Mouse (Mus musculus): ENCODE data around the gene Crygb. TPM values are rescaled to one million over a fixed set of nuclear protein-coding genes. Genes with fewer than 3 reads are reported as not detected.

Gene Crygb
- polyA plus RNA-seq, 1 experiment from 2014 or later, result not detected

DNA sequence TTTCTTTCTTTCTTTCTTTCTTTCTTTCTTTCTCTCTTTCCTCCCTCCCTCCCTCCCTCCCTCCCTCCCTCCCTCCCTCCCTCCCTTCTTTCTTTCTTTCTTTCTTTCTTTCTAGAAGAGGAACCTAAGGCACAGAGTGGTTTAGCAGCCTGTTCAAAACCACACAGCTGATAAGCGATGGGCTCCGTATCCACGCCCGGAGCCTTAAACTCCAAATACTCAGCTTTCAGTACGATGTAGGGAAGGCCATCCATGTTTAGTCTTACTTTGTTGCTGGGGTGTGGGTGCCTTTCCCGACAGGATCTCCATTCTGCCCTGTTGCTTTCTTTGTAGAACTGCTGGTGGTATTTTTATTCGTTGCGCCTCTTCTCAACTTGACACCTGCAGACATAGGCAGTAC is 27.1 kb upstream of the Crygb start:
- no peak for ATAC-seq
- no peak overlapping the region for H3K9ac ChIP-seq (replicated peaks)
- H3K36me3 ChIP-seq (replicated peaks; ENCODE audit: insufficient read depth, low read length), result no peaks in the 10 kb centered on the region
- no peaks in the 10 kb centered on the region for H3K27me3 ChIP-seq (ENCODE audit: insufficient read depth, low read length)
- DNase-seq, result no peak
- no peak overlapping the region for H3K4me2 ChIP-seq (ENCODE audit: low read depth, low read length)
- WGBS (ENCODE audit: insufficient replicate concordance), result 70% methylated on average over 8 of the region's 8 CpGs
- TF ChIP-seq CTCF (IDR thresholded peaks at IDR 0.05; ENCODE audit: low read depth) (no peak), EP300 (IDR thresholded peaks at IDR 0.05; ENCODE audit: low read depth) (no peak)
- H3K27ac ChIP-seq (ENCODE audit: low read depth), result no peak overlapping the region
- H3K9me3 ChIP-seq (ENCODE audit: low read length), result no peaks in the 10 kb centered on the region
- no peak overlapping the region for H3K4me3 ChIP-seq (ENCODE audit: low read depth, low read length)
- H3K4me1 ChIP-seq (ENCODE audit: insufficient read depth), result peaks cover 2% of the 10 kb centered on the region; the same call in 1 of the 2 replicates

DNA sequence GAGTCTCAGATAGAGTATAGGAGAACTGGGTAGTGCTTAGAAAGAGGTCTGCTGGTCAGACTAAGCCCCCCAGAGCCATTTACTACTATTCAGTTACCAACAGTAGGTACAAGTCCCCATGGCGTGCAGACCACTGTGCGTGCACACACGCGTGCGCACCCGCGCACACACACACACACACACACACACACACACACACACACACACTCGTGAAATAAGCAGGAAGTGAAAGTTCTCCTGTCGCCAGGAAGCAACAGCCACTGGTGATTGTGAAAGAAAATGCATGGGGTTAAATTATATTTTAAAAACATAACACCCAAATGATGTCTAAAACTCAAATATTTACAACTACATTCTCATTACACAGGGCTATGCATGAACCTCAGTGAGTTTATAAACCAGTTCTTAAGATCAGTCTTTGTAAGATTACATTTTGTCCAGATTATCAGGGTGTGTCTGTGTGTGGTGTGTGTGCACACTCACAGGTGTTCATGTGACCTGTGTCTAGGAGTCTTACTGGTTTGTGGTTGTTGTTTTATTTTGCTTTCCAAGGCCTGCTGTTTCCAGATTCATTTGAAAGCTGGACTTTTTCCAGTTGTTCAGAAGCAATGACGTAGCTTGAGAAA is 25.7 kb upstream of the Crygb start:
- ATAC-seq (no peak), DNase-seq (peak; percentile 30)
- H3K9ac ChIP-seq (replicated peaks), result no peak overlapping the region
- TF ChIP-seq CTCF (IDR thresholded peaks at IDR 0.05; ENCODE audit: low read depth) (no peak), EP300 (IDR thresholded peaks at IDR 0.05; ENCODE audit: low read depth) (no peak)
- H3K27ac ChIP-seq (ENCODE audit: low read depth), result no peak overlapping the region
- no peak overlapping the region for H3K4me2 ChIP-seq (ENCODE audit: low read depth, low read length)
- H3K27me3 ChIP-seq (ENCODE audit: insufficient read depth, low read length), result no peaks in the 10 kb centered on the region
- H3K9me3 ChIP-seq (ENCODE audit: low read length), result no peaks in the 10 kb centered on the region
- peaks cover 1% of the 10 kb centered on the region; the same call in 1 of the 2 replicates for H3K4me1 ChIP-seq (ENCODE audit: insufficient read depth)
- H3K4me3 ChIP-seq (ENCODE audit: low read depth, low read length), result no peak overlapping the region
- WGBS (ENCODE audit: insufficient replicate concordance), result 75% methylated on average over 10 of the region's 10 CpGs
- H3K36me3 ChIP-seq (replicated peaks; ENCODE audit: insufficient read depth, low read length), result no peaks in the 10 kb centered on the region

DNA sequence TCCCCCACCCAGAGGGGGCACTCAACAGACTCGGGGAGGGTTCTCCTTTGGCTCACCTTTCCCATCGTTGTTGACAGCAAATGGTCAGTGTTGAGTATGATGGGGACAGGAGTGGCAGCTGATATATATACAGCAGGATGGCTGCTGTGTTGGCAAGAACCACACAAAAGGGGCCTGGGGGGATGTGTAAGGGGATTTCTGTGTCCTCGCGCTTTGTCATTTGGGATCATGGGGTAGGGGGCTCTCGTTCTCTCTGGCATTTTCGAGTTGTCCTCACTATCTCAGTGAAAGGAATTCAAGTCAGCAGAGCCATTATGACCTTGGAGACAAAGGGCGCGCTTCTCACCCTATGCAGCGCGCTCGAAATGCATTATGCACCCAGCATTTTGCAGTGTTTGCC is 21.2 kb upstream of the Crygb start, which contains the start of gene Cryga:
TSS of gene Cryga (minus strand) at position 101 of the 400 bp plus-strand sequence.
- no peak within 1 kb of the TSS for H3K4me3 ChIP-seq (ENCODE audit: low read depth, low read length)
- H3K4me2 ChIP-seq (ENCODE audit: low read depth, low read length), result no peak within 1 kb of the TSS
- no peaks in the 10 kb centered on the region for H3K4me1 ChIP-seq (ENCODE audit: insufficient read depth)
- no peaks in the 10 kb centered on the region for H3K27me3 ChIP-seq (ENCODE audit: insufficient read depth, low read length)
- TF ChIP-seq CTCF (IDR thresholded peaks at IDR 0.05; ENCODE audit: low read depth), result no peak
- TF ChIP-seq EP300 (IDR thresholded peaks at IDR 0.05; ENCODE audit: low read depth), result no peak
- DNase-seq, result no peak
- no peak within 1 kb of the TSS for H3K9ac ChIP-seq (replicated peaks)
- no peak for ATAC-seq
- WGBS (ENCODE audit: insufficient replicate concordance), result 82% methylated on average over 11 of the region's 11 CpGs
- no peaks in the 10 kb centered on the region for H3K36me3 ChIP-seq (replicated peaks; ENCODE audit: insufficient read depth, low read length)
- H3K27ac ChIP-seq (ENCODE audit: low read depth), result no peak within 1 kb of the TSS
- H3K9me3 ChIP-seq (ENCODE audit: low read length), result no peaks in the 10 kb centered on the region

DNA sequence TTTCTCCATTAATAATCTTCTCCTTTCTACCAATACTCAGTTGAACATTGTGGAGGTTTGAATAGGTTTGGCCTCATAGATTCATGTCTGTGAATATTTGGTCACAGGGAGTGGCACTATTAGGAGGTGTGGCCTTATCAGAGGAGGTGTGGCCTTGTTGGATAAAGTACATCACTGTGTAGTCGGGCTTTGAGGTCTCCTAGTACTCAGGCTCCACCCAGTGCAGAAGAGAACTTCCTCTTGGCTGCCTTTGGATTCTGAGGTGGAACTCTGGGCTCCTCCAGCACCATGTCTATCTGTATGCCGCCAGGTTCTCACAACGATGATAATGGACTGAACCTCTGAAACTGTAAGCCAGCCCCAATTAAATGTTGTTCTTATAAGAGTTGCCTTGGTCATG is 14.9 kb upstream of the Crygb start:
- Histone ChIP-seq H3K9me3 (ENCODE audit: low read length) (no peaks in the 10 kb centered on the region), H3K9ac (replicated peaks) (no peak overlapping the region), H3K4me3 (ENCODE audit: low read depth, low read length) (no peak overlapping the region), H3K4me1 (ENCODE audit: insufficient read depth) (no peaks in the 10 kb centered on the region), H3K36me3 (replicated peaks; ENCODE audit: insufficient read depth, low read length) (no peaks in the 10 kb centered on the region), H3K27me3 (ENCODE audit: insufficient read depth, low read length) (no peaks in the 10 kb centered on the region), H3K4me2 (ENCODE audit: low read depth, low read length) (no peak overlapping the region), H3K27ac (ENCODE audit: low read depth) (no peak overlapping the region)
- ATAC-seq (no peak), DNase-seq (no peak)
- TF ChIP-seq EP300 (IDR thresholded peaks at IDR 0.05; ENCODE audit: low read depth) (no peak), CTCF (IDR thresholded peaks at IDR 0.05; ENCODE audit: low read depth) (no peak)
- WGBS (ENCODE audit: insufficient replicate concordance), result 76% methylated on average over 3 of the region's 3 CpGs

DNA sequence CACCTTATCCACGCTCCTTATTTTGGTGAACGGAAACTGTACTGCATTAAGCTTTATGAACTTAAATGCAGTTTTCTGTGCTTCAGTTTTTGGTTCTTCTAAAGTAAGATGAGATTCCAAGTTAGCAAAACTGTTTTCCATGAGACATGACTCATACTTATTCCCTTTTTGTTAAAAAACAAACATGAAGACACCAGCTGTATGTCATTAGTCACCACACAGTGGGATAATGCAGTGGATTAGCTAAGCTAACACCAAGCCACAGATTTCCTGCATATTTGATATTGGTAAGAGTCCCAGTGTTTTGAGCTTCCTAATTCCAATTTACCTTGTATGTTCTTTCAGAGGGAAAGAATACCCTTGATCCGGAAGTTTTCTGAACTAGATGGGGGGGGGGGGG is 9.5 kb upstream of the Crygb start:
- ATAC-seq (no peak), DNase-seq (no peak)
- H3K9me3 ChIP-seq (ENCODE audit: low read length), result no peaks in the 10 kb centered on the region
- no peaks in the 10 kb centered on the region for H3K27me3 ChIP-seq (ENCODE audit: insufficient read depth, low read length)
- peaks cover 9% of the 10 kb centered on the region; the same call in 1 of the 2 replicates for H3K4me1 ChIP-seq (ENCODE audit: insufficient read depth)
- H3K9ac ChIP-seq (replicated peaks), result no peak overlapping the region
- H3K27ac ChIP-seq (ENCODE audit: low read depth), result no peak overlapping the region
- TF ChIP-seq EP300 (IDR thresholded peaks at IDR 0.05; ENCODE audit: low read depth) (no peak), CTCF (IDR thresholded peaks at IDR 0.05; ENCODE audit: low read depth) (no peak)
- WGBS (ENCODE audit: insufficient replicate concordance), result 85% methylated on average over 3 of the region's 3 CpGs
- H3K36me3 ChIP-seq (replicated peaks; ENCODE audit: insufficient read depth, low read length), result no peaks in the 10 kb centered on the region
- H3K4me2 ChIP-seq (ENCODE audit: low read depth, low read length), result no peak overlapping the region
- no peak overlapping the region for H3K4me3 ChIP-seq (ENCODE audit: low read depth, low read length)

DNA sequence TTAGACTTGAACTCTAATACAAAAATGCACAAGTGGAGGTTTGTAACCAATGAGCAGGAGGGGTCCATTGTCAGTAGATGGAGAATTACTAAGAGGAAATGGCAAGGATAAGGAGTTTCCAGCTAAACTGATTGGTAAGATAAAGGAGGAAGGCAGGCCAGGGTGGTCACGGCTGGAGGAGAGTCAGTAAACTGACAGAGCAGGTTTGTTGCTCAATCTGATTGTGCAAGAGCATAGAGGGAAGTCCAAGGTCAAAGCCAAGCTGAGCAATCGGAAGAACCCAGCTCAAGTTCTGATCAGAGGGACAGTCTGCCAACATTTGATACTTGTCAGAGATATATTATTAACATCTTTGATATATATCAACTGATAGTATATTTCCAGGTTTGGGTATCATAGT is 8.3 kb upstream of the Crygb start:
- ATAC-seq, result peak; percentile 78
- no peak overlapping the region for H3K4me2 ChIP-seq (ENCODE audit: low read depth, low read length)
- peaks cover 9% of the 10 kb centered on the region; the same call in 1 of the 2 replicates for H3K4me1 ChIP-seq (ENCODE audit: insufficient read depth)
- H3K9me3 ChIP-seq (ENCODE audit: low read length), result no peaks in the 10 kb centered on the region
- no peak overlapping the region for H3K9ac ChIP-seq (replicated peaks)
- H3K4me3 ChIP-seq (ENCODE audit: low read depth, low read length), result no peak overlapping the region
- WGBS (ENCODE audit: insufficient replicate concordance), result 16% methylated on average over 2 of the region's 2 CpGs
- H3K36me3 ChIP-seq (replicated peaks; ENCODE audit: insufficient read depth, low read length), result no peaks in the 10 kb centered on the region
- H3K27me3 ChIP-seq (ENCODE audit: insufficient read depth, low read length), result no peaks in the 10 kb centered on the region
- TF ChIP-seq CTCF (IDR thresholded peaks at IDR 0.05; ENCODE audit: low read depth) (no peak), EP300 (IDR thresholded peaks at IDR 0.05; ENCODE audit: low read depth) (no peak)
- no peak overlapping the region for H3K27ac ChIP-seq (ENCODE audit: low read depth)
- DNase-seq, result peak; percentile 56
